Mouse (Mus musculus) gastrocnemius, postnatal 10 days (tissue): ENCODE measurements around the gene Cab39. TPM values are rescaled to one million over a fixed set of nuclear protein-coding genes. Genes with fewer than 3 reads are reported as not detected.

Source experiments
- DNase-seq: peaks from one replicate; pipeline ENCODE4 v3.0.0; 2021; ENCODE audit warnings: mixed read lengths
- microRNA-seq, 2 experiments: library from miRNA; unstranded; fragments of <30 nt; microRNA quantifications; one replicate each; pipeline ENCODE4 v1.2.0; 2021
- total RNA-seq, 2 experiments: library from RNA; stranded (reverse); gene quantifications; 2 replicates each; pipeline ENCODE4 v1.2.3; 2021

Cab39 gene
- total RNA-seq, 2 experiments from 2014 or later: 68.8 to 86.6 TPM

GRCm38 (mm10) chr1:85900521-85901333 lies 107.5 kb downstream of the Cab39 start:
- DNase-seq: no peak

Small RNA genes lying within 50 kb of the gene (microRNA-seq; reads per million reads assigned to microRNA genes)
- gene Gm25472 (0 reads per million in 2 experiments), gene Mir8096 (0 reads per million in 2 experiments)

Other genes with a start within 250 kb of the Cab39 start
- gene G530012D18Rik, start 217.8 kb upstream of the Cab39 start, total RNA-seq: not detected
- 1 to 10 TPM; 1.0 to 1.1 TPM for gene Sp110, start 194.6 kb upstream of the Cab39 start, total RNA-seq
- gene Sp140, start 193.1 kb upstream of the Cab39 start, total RNA-seq: under 1 TPM; 0.87 to 0.90 TPM
- 1 to 10 TPM; 2.5 to 4.4 TPM for gene Sp100, start 143.5 kb upstream of the Cab39 start, total RNA-seq
- 1 to 10 TPM in 1 of 2 experiments, under 1 TPM in 1; 0.42 to 1.6 TPM for gene A630001G21Rik, start 14.8 kb upstream of the Cab39 start, total RNA-seq
- gene Itm2c, start 100.8 kb downstream of the Cab39 start, total RNA-seq: 10 to 100 TPM; 59.7 to 68.9 TPM
- gene 4933407L21Rik, start 135.0 kb downstream of the Cab39 start, total RNA-seq: not detected
- gene Gpr55, start 167.6 kb downstream of the Cab39 start, total RNA-seq: not detected
- gene Spata3, start 223.4 kb downstream of the Cab39 start, total RNA-seq: not detected